Mouse (Mus musculus) brain, embryonic 14.5 days (tissue): Measurements from ENCODE around the gene Ifih1. TPM values are rescaled to one million over a fixed set of nuclear protein-coding genes. Genes with fewer than 3 reads are reported as not detected.
A peak's percentile ranks its signal among the peaks of the same experiment; 100 is the strongest.

Source experiments
- DNase-seq: peaks from one replicate; pipeline ENCODE4 v3.0.0-alpha.2; 2011; ENCODE audit warnings: low read depth
- CTCF ChIP-seq: fragments of 200-500 bp; IDR thresholded peaks from 2 replicates; pipeline ENCODE4 v1.5.1; 2012; ENCODE audit warnings: inconsistent platforms, mild to moderate bottlenecking, moderate library complexity, borderline replicate concordance; ENCODE audit not compliant: insufficient read depth, insufficient read length; ENCODE audit errors: extremely low read depth
- POLR2A ChIP-seq: fragments of 200-500 bp; IDR thresholded peaks from 2 replicates; pipeline ENCODE4 v1.6.1; 2012; ENCODE audit warnings: mild to moderate bottlenecking, inconsistent platforms, borderline replicate concordance; ENCODE audit not compliant: poor library complexity, insufficient read depth, insufficient read length, severe bottlenecking; ENCODE audit errors: extremely low read depth
- polyA plus RNA-seq: library from polyadenylated mRNA; depleted of rRNA; stranded (reverse); fragments of >200 nt; gene quantifications from 2 replicates; pipeline ENCODE4 v1.2.3, GENCODE M21; 2012; rRNA removed

Ifih1 gene
- polyA plus RNA-seq, 1 experiment: 0.72 TPM

DNA sequence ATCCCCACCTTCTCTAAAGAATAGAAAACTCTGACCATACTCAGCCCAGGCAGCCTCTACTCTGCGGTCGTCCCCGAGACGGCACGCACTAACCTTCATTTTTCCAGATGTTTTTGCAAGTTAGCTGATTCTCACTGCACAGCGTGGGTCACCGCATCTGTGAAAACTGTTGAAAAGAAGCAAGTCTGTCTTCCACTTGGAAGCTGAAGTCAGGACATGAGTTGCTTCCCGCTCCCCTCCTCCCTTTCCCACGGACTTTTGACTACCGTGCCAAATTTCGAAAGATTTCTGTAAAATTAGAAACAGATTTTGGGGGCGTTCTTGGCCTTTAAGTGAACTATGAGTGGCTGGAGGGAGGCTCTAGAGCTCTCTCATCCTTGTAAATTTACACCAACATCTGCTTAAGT, 72.3 kb downstream of the Ifih1 start, which contains the start of gene Fap:
Fap (minus strand) TSS at position 323 of the 407 bp plus-strand sequence.
- DNase-seq: peak; percentile 34
- TF ChIP-seq CTCF: no peak
- TF ChIP-seq POLR2A: no peak

DNA sequence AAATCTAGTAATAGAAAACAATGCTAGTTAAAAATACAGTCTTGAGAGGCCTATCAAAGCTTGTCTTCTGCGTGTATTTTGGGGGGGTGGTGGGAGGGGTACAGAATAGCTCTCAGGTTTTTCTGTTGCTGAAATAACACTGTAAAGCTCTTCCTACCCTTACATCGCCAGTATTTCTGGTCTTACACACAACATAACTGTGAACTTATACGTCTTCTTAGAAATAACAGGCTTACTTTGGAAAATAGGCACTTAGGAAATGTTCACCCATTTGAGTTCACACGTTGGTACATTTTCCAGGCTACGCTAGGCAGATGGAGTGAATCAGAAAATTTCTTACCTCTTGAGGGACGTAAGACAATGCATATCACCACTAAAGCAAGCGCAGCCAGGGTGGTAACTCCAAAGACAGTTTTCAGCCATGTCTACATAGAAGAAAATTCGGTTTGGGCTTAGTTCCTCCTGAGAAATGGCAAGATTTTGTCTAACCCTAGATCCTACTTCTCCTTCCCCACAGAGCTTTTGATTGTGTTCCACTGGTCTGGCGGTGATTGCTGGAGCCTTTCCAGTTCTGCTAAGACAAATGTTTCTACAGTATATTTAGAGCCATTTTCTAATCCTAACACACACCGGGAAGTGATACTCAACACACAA, 72.8 kb downstream of the Ifih1 start:
- TF ChIP-seq POLR2A (no peak), CTCF (no peak)
- peak; percentile 30 for DNase-seq

DNA sequence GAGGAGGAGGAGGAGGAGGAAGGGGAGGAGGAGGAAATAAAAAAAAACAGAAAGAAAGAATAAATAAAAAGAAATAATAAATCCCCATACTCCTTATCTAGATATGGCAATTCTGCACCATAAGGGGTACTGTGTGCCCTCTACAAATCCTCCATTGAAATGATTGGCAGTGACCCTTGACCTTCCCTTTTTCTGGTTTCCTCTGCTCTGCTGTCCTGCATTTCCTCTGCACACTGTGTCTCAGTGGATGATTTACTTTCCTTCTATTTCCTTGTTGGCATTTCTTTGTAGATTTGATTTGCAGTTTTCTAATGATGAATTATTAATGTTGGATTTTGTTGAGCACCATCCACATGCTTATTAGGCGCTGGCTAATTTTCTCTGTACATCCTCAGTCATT, 81.4 kb downstream of the Ifih1 start:
- DNase-seq: no peak
- no peak for TF ChIP-seq CTCF
- TF ChIP-seq POLR2A: no peak

DNA sequence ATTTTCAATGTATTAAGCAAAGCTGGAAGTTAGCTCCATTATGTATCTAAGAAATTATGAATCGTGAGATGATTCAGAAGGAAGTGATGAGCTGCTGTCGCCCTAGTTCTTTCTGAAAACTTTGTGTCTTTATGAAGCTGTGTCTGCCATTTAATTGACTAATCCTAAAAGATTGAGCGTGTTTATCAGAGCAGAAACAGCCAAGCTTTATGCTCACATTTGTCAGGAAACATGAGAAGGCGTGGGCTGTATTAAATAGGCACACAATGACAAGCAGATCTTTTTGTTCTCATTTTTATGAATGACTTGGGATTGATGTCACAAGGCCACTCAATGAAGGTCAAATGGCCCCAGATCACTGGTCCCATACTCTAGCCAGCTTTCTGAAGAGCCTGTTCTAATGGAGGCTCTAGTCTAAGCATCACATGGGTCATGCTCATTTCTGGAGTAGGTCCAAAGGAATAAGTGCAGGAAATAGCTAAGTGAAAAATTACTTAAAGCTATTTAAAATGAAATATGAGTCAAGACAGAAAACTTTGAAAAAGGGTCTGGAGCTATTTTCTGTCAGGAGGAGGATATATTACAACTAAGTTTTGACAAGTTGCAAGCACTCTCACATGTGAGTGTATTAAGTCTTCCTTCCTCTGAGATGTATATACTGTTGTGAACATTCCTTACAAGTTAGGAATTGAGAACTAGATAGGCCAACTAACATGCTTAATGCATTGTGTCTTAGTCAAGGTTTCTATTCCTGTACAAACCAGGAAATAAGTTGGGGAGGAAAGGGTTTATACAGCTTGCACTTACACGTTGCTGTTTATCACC, 83.2 kb downstream of the Ifih1 start:
- no peak for DNase-seq
- TF ChIP-seq POLR2A (no peak), CTCF (no peak)

DNA sequence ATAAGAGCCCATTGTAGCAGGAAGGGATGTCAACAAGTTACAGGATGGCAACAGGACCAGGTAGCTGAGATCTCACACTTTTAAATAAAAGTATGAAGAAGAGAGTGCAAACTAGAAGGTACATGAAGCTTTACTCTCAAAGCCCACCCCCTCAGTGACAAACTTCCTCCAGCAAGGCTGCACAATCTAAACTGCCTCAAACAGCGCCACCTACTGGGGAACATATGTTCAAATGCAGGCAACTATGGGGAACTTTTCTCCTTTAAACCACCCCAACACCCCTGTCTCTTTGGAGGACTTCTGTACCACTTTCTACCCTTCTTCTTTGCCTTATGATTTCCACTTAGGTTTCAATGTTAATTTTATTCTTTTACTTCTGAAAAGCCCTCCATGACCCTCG, 88.6 kb downstream of the Ifih1 start:
- DNase-seq: no peak
- TF ChIP-seq POLR2A (no peak), CTCF (peak; percentile 8; the same call in 1 of the 2 replicates)

DNA sequence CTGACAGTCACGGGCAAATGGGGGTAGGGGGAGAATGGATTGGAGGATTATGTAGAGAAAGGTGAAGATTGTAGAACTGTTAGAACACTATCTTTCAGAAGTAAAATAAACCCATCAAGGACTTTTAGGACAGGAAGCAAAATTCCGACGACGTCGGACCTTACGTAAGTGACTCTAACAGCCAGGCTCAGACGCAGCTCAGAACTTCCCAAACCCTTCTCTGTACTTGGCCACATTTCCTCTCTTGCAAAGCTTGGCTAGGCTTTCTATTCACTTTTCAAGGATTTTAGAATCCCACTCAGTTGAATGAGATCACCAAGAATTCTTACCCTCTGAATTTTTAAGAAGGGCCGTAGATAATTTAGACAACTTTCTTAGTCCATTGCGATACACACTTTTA, 89.7 kb downstream of the Ifih1 start:
- DNase-seq: no peak
- no peak for TF ChIP-seq POLR2A
- no peak for TF ChIP-seq CTCF

DNA sequence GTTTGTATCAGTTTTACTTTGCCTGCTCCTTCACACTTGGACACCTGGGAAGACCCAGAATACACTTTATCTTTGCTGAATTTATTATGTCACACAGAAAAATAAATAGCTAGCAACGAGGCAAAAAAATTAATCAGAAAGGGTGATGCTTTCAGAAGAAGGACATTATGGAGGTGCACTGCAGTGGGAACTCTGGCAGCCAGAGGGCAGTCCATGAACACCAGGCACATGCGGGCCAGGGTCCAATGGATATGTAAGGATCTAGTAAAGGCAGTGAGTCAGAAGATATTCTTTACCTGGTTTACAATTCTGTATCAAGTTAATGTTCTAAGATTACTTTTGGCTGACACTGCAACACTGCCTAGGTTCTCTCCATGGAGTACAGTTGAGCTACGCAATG, 96.4 kb downstream of the Ifih1 start:
- DNase-seq: no peak
- no peak for TF ChIP-seq POLR2A
- TF ChIP-seq CTCF: no peak

DNA sequence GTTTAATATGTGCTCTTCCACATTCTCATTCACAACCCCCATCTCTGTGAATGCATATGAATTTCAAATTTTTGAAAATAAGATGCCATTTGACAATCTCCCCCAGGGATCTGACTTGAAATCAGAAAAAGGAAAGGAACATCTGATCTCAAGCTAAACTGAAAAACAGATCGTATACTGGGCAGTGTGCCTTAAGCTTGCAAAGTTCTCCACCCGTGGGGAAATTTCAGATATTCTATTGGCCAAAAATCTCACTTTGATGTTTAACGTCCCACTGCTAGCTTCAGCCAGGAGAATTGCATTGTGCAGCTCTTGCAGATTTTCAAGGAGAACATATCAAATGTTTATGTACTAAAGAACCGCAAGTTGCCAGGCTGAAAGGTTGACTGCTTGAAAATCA, 96.9 kb downstream of the Ifih1 start:
- DNase-seq: no peak
- TF ChIP-seq CTCF (no peak), POLR2A (no peak)

DNA sequence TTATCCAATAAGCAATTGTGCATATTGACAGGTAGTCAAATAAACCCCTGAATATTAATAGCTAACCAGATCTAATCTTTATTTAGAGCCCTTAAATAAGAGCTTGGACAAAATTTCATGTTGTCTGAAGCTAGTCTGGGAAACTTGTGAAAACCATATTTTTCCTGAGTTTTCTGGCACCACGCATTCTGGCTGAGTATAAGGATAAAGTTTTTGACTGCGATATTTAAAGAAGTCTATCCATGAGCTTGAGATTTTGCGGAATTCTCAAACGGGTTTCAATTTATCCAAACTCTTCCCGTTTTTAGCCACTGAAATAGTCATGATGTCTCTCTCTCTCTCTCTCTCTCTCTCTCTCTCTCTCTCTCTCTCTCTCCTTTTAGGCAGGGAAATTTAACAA, 98.0 kb downstream of the Ifih1 start:
- DNase-seq: no peak
- TF ChIP-seq POLR2A: no peak
- TF ChIP-seq CTCF: no peak

Other genes with a start within 250 kb of the Ifih1 start
- gene Dpp4, start 234.0 kb downstream of the Ifih1 start, polyA plus RNA-seq: 1.1 and 1.6 TPM in 2 replicates
- 1.0 and 2.1 TPM in 2 replicates for gene Gcg, start 162.6 kb downstream of the Ifih1 start, polyA plus RNA-seq
- 1.0 and 1.7 TPM in 2 replicates for gene Fap, start 72.2 kb downstream of the Ifih1 start, polyA plus RNA-seq
- gene Gca, start 18.0 kb upstream of the Ifih1 start, polyA plus RNA-seq: 5.3 and 7.1 TPM in 2 replicates